Mouse (Mus musculus): ENCODE results near the gene Tjp1. TPM values are rescaled to one million over a fixed set of nuclear protein-coding genes. Genes with fewer than 3 reads are reported as not detected.

The Tjp1 gene
- polyA plus RNA-seq, 1 experiment from 2014 or later = 27.8 TPM

- DNase-seq (ENCODE audit: low spot score) (no peak), ATAC-seq (ENCODE audit: insufficient read depth, low FRiP score, low TSS enrichment) (no peak)
- Histone ChIP-seq H3K9ac (ENCODE audit: low read length) (no peak overlapping the region), H3K4me1 (ENCODE audit: control insufficient read depth, insufficient read depth, low read length) (no peaks in the 10 kb centered on the region), H3K36me3 (ENCODE audit: control insufficient read depth, insufficient read depth, low read length) (no peaks in the 10 kb centered on the region), H3K27me3 (ENCODE audit: control insufficient read depth, insufficient read depth, low read length) (no peaks in the 10 kb centered on the region), H3K9me3 (ENCODE audit: control insufficient read depth, low read length) (no peaks in the 10 kb centered on the region), H3K27ac (ENCODE audit: low read depth, low read length) (no peak overlapping the region), H3K4me2 (ENCODE audit: low read depth) (no peak overlapping the region), H3K4me3 (ENCODE audit: low read depth, low read length) (no peak overlapping the region)
- WGBS = 89% methylated on average over 4 of the region's 4 CpGs
Measured at GRCm38 (mm10) chr7:65275761-65276160, 251.8 kb downstream of the Tjp1 start.

- H3K9me3 ChIP-seq (ENCODE audit: control insufficient read depth, low read length) = no peaks in the 10 kb centered on the region
- DNase-seq (ENCODE audit: low spot score) = no peak
- no peak overlapping the region for H3K9ac ChIP-seq (ENCODE audit: low read length)
- no peak overlapping the region for H3K4me2 ChIP-seq (ENCODE audit: low read depth)
- WGBS = 88% methylated on average over 5 of the region's 5 CpGs
- no peaks in the 10 kb centered on the region for H3K4me1 ChIP-seq (ENCODE audit: control insufficient read depth, insufficient read depth, low read length)
- H3K27ac ChIP-seq (ENCODE audit: low read depth, low read length) = no peak overlapping the region
- no peak overlapping the region for H3K4me3 ChIP-seq (ENCODE audit: low read depth, low read length)
- no peak for ATAC-seq (ENCODE audit: insufficient read depth, low FRiP score, low TSS enrichment)
- H3K27me3 ChIP-seq (ENCODE audit: control insufficient read depth, insufficient read depth, low read length) = no peaks in the 10 kb centered on the region
- no peaks in the 10 kb centered on the region for H3K36me3 ChIP-seq (ENCODE audit: control insufficient read depth, insufficient read depth, low read length)
Measured at GRCm38 (mm10) chr7:65274216-65274615, 253.4 kb downstream of the Tjp1 start.

- H3K9ac ChIP-seq (ENCODE audit: low read length) = no peak overlapping the region
- no peak overlapping the region for H3K27ac ChIP-seq (ENCODE audit: low read depth, low read length)
- no peaks in the 10 kb centered on the region for H3K36me3 ChIP-seq (ENCODE audit: control insufficient read depth, insufficient read depth, low read length)
- ATAC-seq (ENCODE audit: insufficient read depth, low FRiP score, low TSS enrichment) (no peak), DNase-seq (ENCODE audit: low spot score) (no peak)
- WGBS = 91% methylated on average over 8 of the region's 8 CpGs
- H3K4me1 ChIP-seq (ENCODE audit: control insufficient read depth, insufficient read depth, low read length) = no peaks in the 10 kb centered on the region
- H3K27me3 ChIP-seq (ENCODE audit: control insufficient read depth, insufficient read depth, low read length) = no peaks in the 10 kb centered on the region
- H3K4me3 ChIP-seq (ENCODE audit: low read depth, low read length) = no peak overlapping the region
- no peak overlapping the region for H3K4me2 ChIP-seq (ENCODE audit: low read depth)
- H3K9me3 ChIP-seq (ENCODE audit: control insufficient read depth, low read length) = no peaks in the 10 kb centered on the region
Measured at GRCm38 (mm10) chr7:65249656-65250055, 277.9 kb downstream of the Tjp1 start.

Other genes with a start within 250 kb of the Tjp1 start
- 14.1 and 15.6 TPM in 2 replicates for gene Tarsl2, start 117.1 kb upstream of the Tjp1 start, polyA plus RNA-seq (2014; fragmentation: Nextera tagmentation; extraction: Ambion mirVana)
- 67.8 and 69.3 TPM in 2 replicates for gene Tm2d3, start 163.4 kb upstream of the Tjp1 start, polyA plus RNA-seq (2014; fragmentation: Nextera tagmentation; extraction: Ambion mirVana)

Data from neural tube, embryonic 11.5 days (tissue).